Mouse (Mus musculus): Measurements from ENCODE around the gene Mllt1. TPM values are rescaled to one million over a fixed set of nuclear protein-coding genes. Genes with fewer than 3 reads are reported as not detected.
"Not testable (repeated sequence)": the region's sequence is repeated elsewhere in the genome, so short reads cannot be mapped to it uniquely, and the experiment has no call there.

Gene Mllt1
- polyA plus RNA-seq, 1 experiment = 33.6 TPM

DNA sequence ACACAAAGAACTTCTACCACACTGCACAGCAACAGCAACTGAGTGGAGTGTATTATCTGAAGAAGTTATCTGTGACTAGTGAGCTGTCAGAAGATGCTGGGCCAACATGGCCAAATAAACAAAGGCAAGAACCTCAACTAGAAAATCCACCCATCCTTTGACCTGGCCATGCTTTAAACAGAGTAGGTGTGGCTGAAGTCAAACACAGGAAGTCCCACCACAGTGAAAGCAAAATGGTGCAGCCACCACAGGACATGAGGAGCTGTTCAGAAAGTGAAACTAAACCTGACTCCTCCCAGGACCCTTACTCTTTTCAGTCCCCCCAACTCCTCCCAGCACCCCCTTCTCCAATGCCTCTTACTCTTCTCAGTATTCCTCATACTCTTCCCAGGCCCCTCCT, 21.8 kb downstream of the Mllt1 start:
- TF ChIP-seq POLR2A (IDR thresholded peaks at IDR 0.05; ENCODE audit: low read depth, low read length) = no peak
- TF ChIP-seq CTCF (IDR thresholded peaks at IDR 0.05; ENCODE audit: borderline replicate concordance, insufficient read depth, low read length) = no peak
- no peak overlapping the region for H3K27ac ChIP-seq (ENCODE audit: insufficient read depth, low read length)

DNA sequence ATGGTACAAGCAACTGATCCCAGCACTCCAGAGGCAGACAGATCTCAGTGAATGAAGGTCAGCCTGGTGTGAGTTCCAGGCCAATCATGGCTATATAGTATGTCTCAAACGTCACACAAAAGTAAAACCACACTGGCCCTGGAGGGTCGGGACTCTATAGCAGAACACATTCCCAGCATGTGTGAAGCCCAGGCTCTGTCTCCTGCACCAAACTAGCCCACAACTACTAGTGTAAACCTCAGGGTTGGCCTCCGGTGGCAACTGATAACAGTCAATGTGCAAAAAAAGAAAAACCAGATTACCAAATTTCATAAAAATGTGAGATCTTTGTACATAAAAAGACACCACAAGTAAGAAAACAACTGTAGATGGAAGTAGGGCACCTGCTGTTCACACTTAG, 22.2 kb downstream of the Mllt1 start:
- Histone ChIP-seq H3K27ac (ENCODE audit: insufficient read depth, low read length) (no peak overlapping the region), H3K4me3 (ENCODE audit: insufficient read depth, low read length) (no peak overlapping the region), H3K4me1 (ENCODE audit: control insufficient read depth, insufficient read depth, low read length) (no peaks in the 10 kb centered on the region)
- TF ChIP-seq POLR2A (IDR thresholded peaks at IDR 0.05; ENCODE audit: low read depth, low read length) (no peak), CTCF (IDR thresholded peaks at IDR 0.05; ENCODE audit: borderline replicate concordance, insufficient read depth, low read length) (no peak)

More for the DNA sequence above, 21.8 kb downstream of the Mllt1 start:
- no peak overlapping the region for H3K4me3 ChIP-seq (ENCODE audit: insufficient read depth, low read length)
- H3K4me1 ChIP-seq (ENCODE audit: control insufficient read depth, insufficient read depth, low read length) = no peaks in the 10 kb centered on the region

DNA sequence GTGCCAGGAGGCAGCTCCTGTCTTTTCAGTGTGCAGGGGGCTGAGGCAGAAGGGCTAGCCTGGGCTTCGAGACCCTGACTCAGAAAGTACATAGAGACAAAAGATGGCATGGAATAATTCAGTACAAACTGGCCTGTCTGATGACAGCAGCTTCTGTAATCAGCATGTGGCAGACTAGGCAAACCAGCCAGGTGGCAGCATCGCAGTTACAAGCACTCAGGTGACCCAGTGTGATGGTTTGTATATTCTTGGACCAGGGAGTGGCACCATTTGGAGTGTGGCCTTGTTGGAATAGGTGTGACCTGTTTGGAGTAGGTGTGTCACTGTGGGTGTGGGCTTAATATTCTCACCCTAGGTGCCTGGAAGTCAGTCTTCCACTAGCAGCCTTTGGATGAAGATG, 25.5 kb downstream of the Mllt1 start:
- not testable (repeated sequence) for H3K27ac ChIP-seq (ENCODE audit: insufficient read depth, low read length); H3K4me1 ChIP-seq (ENCODE audit: control insufficient read depth, insufficient read depth, low read length); H3K4me3 ChIP-seq (ENCODE audit: insufficient read depth, low read length)

DNA sequence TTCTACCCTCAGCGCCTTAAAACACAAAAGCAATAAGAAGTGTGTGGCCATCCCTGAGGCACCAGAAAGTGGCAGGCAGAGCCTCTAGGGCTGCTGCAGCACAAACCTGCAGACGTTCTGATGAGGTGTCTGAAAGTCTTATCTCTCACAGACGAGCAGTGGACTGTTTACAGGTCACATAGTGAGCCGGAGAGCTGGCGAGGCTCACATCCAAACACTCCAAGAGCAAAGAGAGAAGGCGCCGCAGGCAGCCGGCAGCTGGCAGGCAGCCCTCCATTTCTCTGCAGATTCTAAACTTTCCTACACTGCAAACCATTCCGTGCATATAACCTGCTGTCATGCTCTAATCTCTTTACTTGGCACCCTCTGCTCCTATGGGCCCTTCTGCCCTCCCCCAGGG, 27.3 kb downstream of the Mllt1 start:
- no peak overlapping the region for H3K4me3 ChIP-seq (ENCODE audit: insufficient read depth, low read length)
- no peak for TF ChIP-seq CTCF (IDR thresholded peaks at IDR 0.05; ENCODE audit: borderline replicate concordance, insufficient read depth, low read length)
- TF ChIP-seq POLR2A (IDR thresholded peaks at IDR 0.05; ENCODE audit: low read depth, low read length) = no peak
- no peaks in the 10 kb centered on the region for H3K4me1 ChIP-seq (ENCODE audit: control insufficient read depth, insufficient read depth, low read length)
- H3K27ac ChIP-seq (ENCODE audit: insufficient read depth, low read length) = no peak overlapping the region

DNA sequence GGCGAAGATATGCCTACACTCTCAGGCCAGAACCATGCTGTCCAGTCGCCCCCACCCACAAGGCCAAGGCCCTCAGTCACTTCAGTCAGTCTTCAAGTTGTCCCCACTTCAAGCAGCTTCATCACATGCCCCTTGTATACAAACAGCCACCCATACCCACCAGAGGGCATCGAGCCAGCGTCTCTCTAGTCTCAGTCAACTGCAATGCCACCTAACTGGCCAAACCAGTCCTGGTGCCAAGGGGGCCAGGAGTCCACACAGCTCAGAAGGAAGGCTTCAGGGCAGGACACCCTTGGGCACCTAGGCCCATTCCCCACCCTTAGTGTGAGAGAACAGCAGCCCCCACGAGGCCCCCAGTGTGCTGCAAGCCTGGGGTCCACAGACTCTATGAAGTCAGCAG, 28.1 kb downstream of the Mllt1 start:
- no peak overlapping the region for H3K27ac ChIP-seq (ENCODE audit: insufficient read depth, low read length)
- H3K4me3 ChIP-seq (ENCODE audit: insufficient read depth, low read length) = no peak overlapping the region
- H3K4me1 ChIP-seq (ENCODE audit: control insufficient read depth, insufficient read depth, low read length) = no peaks in the 10 kb centered on the region
- TF ChIP-seq POLR2A (IDR thresholded peaks at IDR 0.05; ENCODE audit: low read depth, low read length) (no peak), CTCF (IDR thresholded peaks at IDR 0.05; ENCODE audit: borderline replicate concordance, insufficient read depth, low read length) (no peak)

DNA sequence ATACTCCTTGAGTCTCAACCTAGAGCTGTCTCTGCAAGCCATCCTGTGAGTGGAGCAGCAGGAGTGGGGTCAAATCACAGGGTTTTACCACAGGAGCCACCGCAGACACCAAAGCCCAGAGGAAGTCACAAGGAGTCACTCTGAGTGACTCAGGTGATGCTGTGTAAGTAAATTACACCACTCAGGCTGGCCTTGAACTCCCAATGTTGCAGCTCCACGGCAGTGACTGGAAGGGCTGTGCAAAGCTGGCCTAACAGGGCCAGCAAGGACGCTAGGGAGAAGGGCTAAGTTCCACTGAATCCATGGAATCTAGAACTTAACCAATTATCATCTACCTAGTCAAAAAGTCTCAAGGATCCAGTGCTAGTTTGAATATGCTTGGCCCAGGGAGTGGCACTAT, 29.0 kb downstream of the Mllt1 start:
- TF ChIP-seq POLR2A (IDR thresholded peaks at IDR 0.05; ENCODE audit: low read depth, low read length) (no peak), CTCF (IDR thresholded peaks at IDR 0.05; ENCODE audit: borderline replicate concordance, insufficient read depth, low read length) (no peak)
- Histone ChIP-seq H3K4me1 (ENCODE audit: control insufficient read depth, insufficient read depth, low read length) (no peaks in the 10 kb centered on the region), H3K4me3 (ENCODE audit: insufficient read depth, low read length) (no peak overlapping the region), H3K27ac (ENCODE audit: insufficient read depth, low read length) (no peak overlapping the region)

DNA sequence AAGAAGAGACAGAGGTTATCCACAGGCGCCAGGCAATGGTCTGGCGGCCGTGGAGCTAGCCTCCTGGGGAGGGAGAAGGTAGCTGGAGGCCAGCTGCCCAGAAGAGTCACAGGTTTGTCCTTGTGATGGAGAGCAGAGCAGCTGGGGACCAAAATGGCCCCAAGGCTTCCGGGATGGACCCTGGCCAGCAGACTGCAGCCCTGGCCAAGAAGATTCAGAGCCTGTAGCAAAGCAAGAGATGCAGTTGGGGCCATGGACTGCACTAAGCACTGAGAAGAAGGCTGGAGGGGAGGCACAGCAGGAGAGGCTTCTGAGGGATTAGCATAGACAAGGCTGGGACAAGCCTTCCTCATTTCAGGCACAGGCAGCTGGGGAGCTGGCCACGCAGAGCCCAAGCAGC, 32.5 kb downstream of the Mllt1 start:
- TF ChIP-seq CTCF (IDR thresholded peaks at IDR 0.05; ENCODE audit: borderline replicate concordance, insufficient read depth, low read length) = no peak
- TF ChIP-seq POLR2A (IDR thresholded peaks at IDR 0.05; ENCODE audit: low read depth, low read length) = no peak
- Histone ChIP-seq H3K4me1 (ENCODE audit: control insufficient read depth, insufficient read depth, low read length) (no peaks in the 10 kb centered on the region), H3K27ac (ENCODE audit: insufficient read depth, low read length) (no peak overlapping the region)

DNA sequence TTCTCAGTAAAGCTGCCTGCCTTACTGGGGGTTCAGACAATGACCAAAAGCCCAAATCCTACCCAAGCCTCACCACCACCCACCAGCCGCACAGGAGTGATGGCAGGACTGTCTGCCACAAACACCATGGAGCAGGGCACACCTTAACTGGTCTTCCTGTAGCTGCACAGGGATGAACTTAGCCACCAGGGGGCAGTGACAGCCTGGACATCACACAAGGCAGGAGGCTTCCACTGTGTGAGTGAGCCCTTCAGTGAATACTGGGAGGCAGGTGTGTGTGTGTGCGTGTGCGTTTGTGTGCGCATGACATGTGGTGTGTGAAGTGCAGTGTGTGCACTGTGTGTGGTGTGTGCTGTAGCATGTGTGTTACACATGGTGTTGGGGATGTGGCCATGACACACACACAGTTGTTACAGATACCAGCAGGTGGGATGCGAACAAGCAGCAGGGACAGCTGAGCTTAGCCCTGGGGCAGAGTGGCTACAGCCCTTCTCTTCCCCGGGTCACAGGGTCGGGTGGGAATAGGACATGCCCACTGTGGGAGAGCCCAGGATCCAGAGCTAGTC, 37.5 kb downstream of the Mllt1 start:
- H3K27ac ChIP-seq (ENCODE audit: insufficient read depth, low read length) = no peak overlapping the region
- H3K4me1 ChIP-seq (ENCODE audit: control insufficient read depth, insufficient read depth, low read length) = no peaks in the 10 kb centered on the region
- TF ChIP-seq CTCF (IDR thresholded peaks at IDR 0.05; ENCODE audit: borderline replicate concordance, insufficient read depth, low read length) (peak; percentile 96), POLR2A (IDR thresholded peaks at IDR 0.05; ENCODE audit: low read depth, low read length) (no peak)
- H3K4me3 ChIP-seq (ENCODE audit: insufficient read depth, low read length) = no peak overlapping the region

More for the DNA sequence above, 32.5 kb downstream of the Mllt1 start:
- no peak overlapping the region for H3K4me3 ChIP-seq (ENCODE audit: insufficient read depth, low read length)

DNA sequence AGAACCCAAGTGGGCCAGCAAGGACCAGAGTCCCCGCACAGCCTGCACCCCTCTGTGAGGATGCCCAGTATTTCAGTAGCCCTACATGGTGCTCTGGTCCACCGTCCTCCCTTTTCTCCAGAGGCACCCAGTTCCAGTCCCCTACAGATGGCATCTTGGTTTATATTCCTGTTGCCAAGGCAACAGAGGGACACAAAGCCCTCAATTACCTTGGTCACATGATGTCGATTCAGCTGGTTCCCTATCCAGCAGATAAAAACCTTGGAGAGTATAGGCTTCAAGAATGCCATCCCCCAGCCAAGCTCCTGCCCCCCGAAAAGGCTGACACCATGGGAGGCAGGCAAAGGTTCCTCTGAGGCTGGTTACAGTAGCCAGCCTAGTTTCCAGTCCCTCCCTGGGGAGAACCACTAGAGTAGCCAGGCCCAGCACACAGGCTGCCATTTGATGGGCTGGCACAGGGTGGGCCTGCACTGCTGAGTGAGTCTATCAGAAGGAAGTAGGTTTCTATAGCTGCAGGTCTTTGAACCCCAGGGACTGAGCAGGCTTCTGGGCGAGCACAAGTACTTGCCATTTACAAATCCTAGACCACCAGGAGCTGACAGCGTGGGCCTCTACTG, 38.6 kb downstream of the Mllt1 start:
- Histone ChIP-seq H3K4me1 (ENCODE audit: control insufficient read depth, insufficient read depth, low read length) (no peaks in the 10 kb centered on the region), H3K27ac (ENCODE audit: insufficient read depth, low read length) (no peak overlapping the region), H3K4me3 (ENCODE audit: insufficient read depth, low read length) (no peak overlapping the region)
- TF ChIP-seq CTCF (IDR thresholded peaks at IDR 0.05; ENCODE audit: borderline replicate concordance, insufficient read depth, low read length) = no peak
- no peak for TF ChIP-seq POLR2A (IDR thresholded peaks at IDR 0.05; ENCODE audit: low read depth, low read length)

DNA sequence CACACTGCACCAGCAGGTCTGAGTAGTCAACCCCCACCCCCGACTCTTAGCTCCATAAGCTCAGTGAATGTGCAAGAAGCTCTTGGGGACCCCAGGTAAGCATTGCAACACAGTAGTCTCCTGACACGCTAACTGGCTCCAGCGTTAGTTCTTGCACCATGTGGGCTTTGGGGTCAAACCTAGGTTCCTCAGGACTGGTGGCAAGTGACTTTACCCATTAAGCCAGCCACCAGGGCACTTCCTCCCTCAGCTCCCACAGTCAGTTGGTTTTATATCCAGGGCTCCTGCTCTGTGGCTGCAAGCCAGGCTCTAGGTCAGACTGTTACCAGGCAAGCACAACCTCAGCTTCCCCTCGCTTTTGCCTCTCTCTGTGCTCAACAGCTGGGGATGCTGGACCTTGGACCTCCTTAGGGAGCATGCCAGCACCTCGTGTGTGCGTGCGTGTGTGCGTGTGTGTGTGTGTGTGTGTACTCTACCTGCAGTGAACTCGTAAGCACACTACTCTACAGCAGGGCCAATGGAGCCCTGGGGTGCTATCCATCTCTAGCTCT, 39.8 kb downstream of the Mllt1 start:
- TF ChIP-seq CTCF (IDR thresholded peaks at IDR 0.05; ENCODE audit: borderline replicate concordance, insufficient read depth, low read length) (no peak), POLR2A (IDR thresholded peaks at IDR 0.05; ENCODE audit: low read depth, low read length) (no peak)
- H3K27ac ChIP-seq (ENCODE audit: insufficient read depth, low read length) = no peak overlapping the region
- H3K4me3 ChIP-seq (ENCODE audit: insufficient read depth, low read length) = no peak overlapping the region
- H3K4me1 ChIP-seq (ENCODE audit: control insufficient read depth, insufficient read depth, low read length) = no peaks in the 10 kb centered on the region
